Mouse (Mus musculus) hindbrain, embryonic 15.5 days (tissue): ENCODE data around the gene Mrps35. TPM values are rescaled to one million over a fixed set of nuclear protein-coding genes. Genes with fewer than 3 reads are reported as not detected.

ENCODE experiments used
- ATAC-seq: fragments of 200-750 bp; cut with Nextera tagmentation; 2 replicates; pipeline ENCODE4 v1.8.0; 2017; ENCODE audit warnings: low read depth, moderate number of reproducible peaks, moderate TSS enrichment; ENCODE audit not compliant: low FRiP score
- H3K27ac ChIP-seq: fragments of 300-500 bp; sonication (generic); replicated peaks from 2 replicates; pipeline ENCODE4 v1.5.1; 2015; ENCODE audit warnings: mild to moderate bottlenecking, inconsistent platforms
- H3K27me3 ChIP-seq: fragments of 300-500 bp; sonication (generic); 2 replicates; pipeline ENCODE4 v1.6.1; 2015; ENCODE audit warnings: control low read depth, inconsistent platforms
- H3K36me3 ChIP-seq: fragments of 300-500 bp; sonication (generic); 2 replicates; pipeline ENCODE4 v1.6.1; 2015; ENCODE audit warnings: control low read depth, inconsistent platforms
- H3K4me1 ChIP-seq: fragments of 300-500 bp; sonication (generic); replicated peaks from 2 replicates; pipeline ENCODE4 v1.6.1; 2015; ENCODE audit warnings: control low read depth, inconsistent platforms
- H3K4me2 ChIP-seq: fragments of 300-500 bp; sonication (generic); 2 replicates; pipeline ENCODE4 v1.6.1; 2015; ENCODE audit warnings: moderate library complexity, mild to moderate bottlenecking, inconsistent platforms
- H3K4me3 ChIP-seq: fragments of 300-500 bp; sonication (generic); 2 replicates; pipeline ENCODE4 v1.5.1; 2015; ENCODE audit warnings: mild to moderate bottlenecking, inconsistent platforms
- H3K9ac ChIP-seq: fragments of 300-500 bp; sonication (generic); 2 replicates; pipeline ENCODE4 v1.6.1; 2015; ENCODE audit warnings: inconsistent platforms
- H3K9me3 ChIP-seq: fragments of 300-500 bp; sonication (generic); 2 replicates; pipeline ENCODE4 v1.6.1; 2016; ENCODE audit warnings: control low read depth, inconsistent platforms
- WGBS: fragments of 180-500 bp; shearing (Covaris S2); methylation state at CpG from one replicate; pipeline ENCODE4 v1.1.7; 2015; 5-methylcytosine and 5-hydroxymethylcytosine counted together
- polyA plus RNA-seq: library from polyadenylated mRNA; unstranded; fragments of >200 nt; fragmentation: Nextera tagmentation; extraction: Ambion mirVana; gene quantifications from 2 replicates; pipeline ENCODE4 v1.2.1, GENCODE M21; 2015

Gene Mrps35
- polyA plus RNA-seq, 1 experiment from 2014 or later, result 75.4 TPM

DNA sequence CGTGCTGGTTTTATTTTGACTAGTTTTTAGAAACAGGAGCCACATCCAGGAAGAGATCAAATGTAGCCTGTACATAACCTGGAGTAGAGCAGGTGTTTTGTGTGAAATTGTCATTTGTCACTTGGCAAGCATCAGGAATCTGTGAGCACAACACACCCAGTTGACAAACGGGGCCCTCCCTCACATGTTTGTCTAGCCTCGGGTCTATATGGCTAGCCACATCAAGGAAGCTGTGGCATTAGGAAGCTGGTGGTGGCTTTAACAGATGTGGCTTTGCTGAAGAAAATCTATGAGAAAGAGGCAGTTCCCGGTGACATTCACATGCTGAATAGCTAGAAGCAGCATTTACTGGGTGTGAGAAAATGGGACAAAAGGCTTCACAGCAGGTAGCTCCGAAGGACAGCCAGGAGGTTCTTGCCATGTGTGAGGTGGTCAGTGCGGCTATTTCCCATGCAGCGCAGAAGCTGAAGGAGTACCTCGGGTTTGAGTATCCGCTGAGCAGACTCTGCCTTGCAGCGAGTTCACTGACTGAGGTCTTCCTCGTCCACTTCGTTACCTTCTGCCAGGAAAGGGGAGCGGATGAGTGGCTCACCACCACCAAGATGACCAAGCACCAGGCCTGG is 10.2 kb upstream of the Mrps35 start, which contains the start of gene Rep15:
TSS of gene Rep15 (plus strand) at position 282 of the 623 bp plus-strand sequence.
- H3K36me3 ChIP-seq, result no peaks in the 10 kb centered on the region
- H3K9ac ChIP-seq, result no peak within 1 kb of the TSS
- 30% methylated on average over 13 of the region's 13 CpGs for WGBS
- ATAC-seq, result no peak
- H3K27me3 ChIP-seq, result no peaks in the 10 kb centered on the region
- H3K27ac ChIP-seq, result no peak within 1 kb of the TSS
- no peak within 1 kb of the TSS for H3K4me3 ChIP-seq
- H3K4me2 ChIP-seq, result no peak within 1 kb of the TSS
- no peaks in the 10 kb centered on the region for H3K9me3 ChIP-seq
- H3K4me1 ChIP-seq, result no peaks in the 10 kb centered on the region

DNA sequence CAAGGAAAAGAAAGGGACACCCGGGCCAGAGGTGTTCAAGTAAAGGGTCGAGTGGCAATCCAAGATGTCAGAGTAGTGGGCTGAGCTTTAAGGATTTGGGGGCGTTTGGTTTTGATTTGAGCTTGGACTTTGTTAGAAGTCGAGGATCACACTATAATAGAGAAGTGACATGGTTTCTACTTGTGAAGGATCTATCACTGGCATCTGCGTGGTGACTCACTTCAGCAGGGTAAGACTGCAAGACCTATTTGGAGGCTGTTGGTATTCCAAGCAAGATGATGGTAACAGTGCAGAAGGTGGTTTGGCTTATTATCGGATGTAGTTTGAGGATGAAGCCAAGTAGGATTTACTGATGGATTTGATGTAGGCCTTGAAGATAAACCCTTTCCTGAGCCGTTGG is 1.1 kb downstream of the Mrps35 start:
- 63% methylated on average over 7 of the region's 7 CpGs for WGBS
- Histone ChIP-seq H3K9ac (peak overlapping the region; percentile 94), H3K4me1 (peaks cover 18% of the 10 kb centered on the region), H3K4me3 (peak overlapping the region; percentile 97), H3K4me2 (peak overlapping the region; percentile 85), H3K27me3 (0 out of 2 replicates have a peak, but pooled peaks cover 7% of the 10 kb centered on the region), H3K27ac (no peak overlapping the region), H3K9me3 (no peaks in the 10 kb centered on the region), H3K36me3 (peaks cover 24% of the 10 kb centered on the region)
- no peak for ATAC-seq

DNA sequence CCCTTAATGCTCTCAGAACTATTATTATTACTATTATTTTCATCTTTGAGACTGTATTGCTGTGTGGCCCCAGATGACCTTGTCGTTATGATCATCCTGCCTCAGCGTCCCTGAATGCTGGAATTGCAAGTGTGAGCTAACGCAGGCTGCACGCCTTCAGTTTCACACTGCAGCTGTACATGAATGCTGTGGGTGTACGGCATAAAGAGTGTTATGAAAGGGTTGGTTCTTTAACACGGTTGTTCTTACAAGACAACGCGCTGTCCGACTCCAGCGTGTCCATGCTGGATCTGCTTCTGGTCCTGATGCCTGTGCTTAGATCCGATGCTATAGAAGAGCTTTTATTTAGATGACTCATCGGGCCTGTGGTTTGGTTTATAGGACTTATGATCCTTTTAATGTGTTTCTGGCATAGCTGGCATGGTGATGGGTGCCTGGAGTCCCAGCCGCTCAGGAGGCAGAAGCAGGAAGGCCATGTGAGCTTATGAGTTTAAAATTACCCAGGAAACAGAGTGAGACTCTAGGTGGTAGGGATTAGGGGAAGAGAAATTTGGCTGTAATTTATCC is 6.8 kb downstream of the Mrps35 start:
- Histone ChIP-seq H3K27ac (no peak overlapping the region), H3K27me3 (no peaks in the 10 kb centered on the region), H3K9me3 (no peaks in the 10 kb centered on the region), H3K4me3 (no peak overlapping the region), H3K4me1 (no peaks in the 10 kb centered on the region), H3K9ac (no peak overlapping the region), H3K4me2 (no peak overlapping the region), H3K36me3 (peaks cover 54% of the 10 kb centered on the region)
- 97% methylated on average over 13 of the region's 13 CpGs for WGBS
- ATAC-seq, result no peak

DNA sequence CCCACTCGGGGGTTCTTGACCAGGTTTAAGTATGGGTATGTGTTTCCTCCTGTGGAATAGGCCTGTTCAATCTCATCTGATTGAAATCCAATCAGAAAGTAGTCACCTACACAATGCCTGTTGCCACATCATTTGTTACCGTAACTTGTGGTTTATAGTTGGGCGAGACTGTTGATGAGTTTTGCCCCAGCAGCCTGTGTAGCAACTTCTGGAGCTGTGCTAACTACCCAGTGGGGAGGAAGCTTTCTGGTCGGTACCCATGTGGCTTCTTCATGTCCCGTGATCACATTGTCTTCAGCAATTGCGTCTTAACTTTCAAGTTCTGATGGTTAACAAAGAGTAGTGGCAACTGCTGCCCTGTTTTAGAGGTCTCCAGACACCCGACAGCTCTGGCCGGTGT is 9.1 kb downstream of the Mrps35 start:
- Histone ChIP-seq H3K36me3 (peaks cover 56% of the 10 kb centered on the region), H3K4me3 (no peak overlapping the region), H3K27ac (no peak overlapping the region), H3K4me2 (no peak overlapping the region), H3K9ac (no peak overlapping the region), H3K27me3 (no peaks in the 10 kb centered on the region), H3K4me1 (no peaks in the 10 kb centered on the region), H3K9me3 (no peaks in the 10 kb centered on the region)
- 95% methylated on average over 8 of the region's 8 CpGs for WGBS
- ATAC-seq, result no peak

DNA sequence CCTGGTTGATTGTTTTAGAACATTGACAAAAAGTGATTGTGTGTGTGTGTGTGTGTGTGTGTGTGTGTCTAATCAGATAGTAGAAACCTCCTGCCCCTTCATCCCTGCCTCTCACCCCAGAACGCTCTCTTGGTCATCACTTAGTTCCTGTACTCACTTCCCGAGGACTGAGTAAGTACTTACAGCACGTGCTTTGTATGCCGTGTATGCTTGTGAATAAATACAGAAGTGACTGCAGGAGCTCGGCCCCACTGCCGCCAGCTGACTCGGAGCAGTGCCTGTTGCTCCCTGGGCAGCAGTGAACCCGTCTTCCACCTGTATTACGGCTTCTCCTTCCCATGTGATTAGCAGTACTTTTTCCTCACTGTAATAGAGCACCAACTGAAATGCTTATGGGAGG is 9.9 kb downstream of the Mrps35 start:
- Histone ChIP-seq H3K27me3 (no peaks in the 10 kb centered on the region), H3K4me3 (no peak overlapping the region), H3K9me3 (no peaks in the 10 kb centered on the region), H3K9ac (no peak overlapping the region), H3K27ac (no peak overlapping the region), H3K36me3 (peaks cover 51% of the 10 kb centered on the region), H3K4me1 (no peaks in the 10 kb centered on the region), H3K4me2 (no peak overlapping the region)
- ATAC-seq, result no peak
- WGBS, result 95% methylated on average over 9 of the region's 9 CpGs

DNA sequence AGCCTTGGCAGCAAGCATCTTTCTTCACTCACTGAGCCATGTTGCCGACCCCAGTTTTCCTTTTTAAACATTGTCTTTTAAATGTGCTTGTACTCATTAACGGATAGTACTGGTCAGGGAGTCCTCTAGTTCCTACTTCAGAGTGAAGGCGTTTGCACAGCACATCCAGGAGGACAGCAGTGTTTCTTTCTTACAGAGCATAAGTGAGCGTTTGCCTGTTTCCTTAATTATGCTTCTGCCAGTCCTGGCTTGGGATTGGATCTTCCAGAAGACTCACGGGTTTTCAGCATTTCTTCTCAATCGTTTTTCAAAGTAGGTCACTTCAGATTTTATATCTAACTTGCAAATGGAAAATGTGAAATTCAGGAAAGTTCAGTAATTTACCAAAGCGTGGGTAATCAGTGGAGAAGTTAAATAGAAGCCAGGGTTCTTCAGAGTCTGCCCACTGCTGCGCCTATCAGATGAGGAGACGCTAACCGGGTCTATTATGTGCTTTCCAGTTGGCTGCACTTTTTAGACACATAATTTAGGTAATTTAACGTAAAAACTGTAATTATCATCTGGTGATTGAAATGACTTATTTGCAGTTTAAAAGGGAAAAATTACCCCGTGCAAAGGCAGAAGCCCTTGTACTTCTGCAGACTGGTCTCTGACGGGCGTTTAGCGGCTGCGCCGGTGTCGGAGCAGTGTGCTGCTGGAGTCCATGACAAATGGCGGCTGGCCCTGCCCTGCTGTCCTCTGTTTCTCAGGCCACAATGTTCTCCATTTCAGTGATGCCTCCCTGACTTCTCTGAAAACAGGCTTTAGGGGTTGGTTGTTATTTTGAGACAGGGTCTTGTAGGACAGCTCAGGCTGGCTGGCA is 11.5 kb downstream of the Mrps35 start:
- H3K4me2 ChIP-seq, result no peak overlapping the region
- no peaks in the 10 kb centered on the region for H3K27me3 ChIP-seq
- H3K36me3 ChIP-seq, result peaks cover 41% of the 10 kb centered on the region
- H3K4me1 ChIP-seq, result no peaks in the 10 kb centered on the region
- WGBS, result 83% methylated on average over 19 of the region's 19 CpGs
- no peak for ATAC-seq
- H3K27ac ChIP-seq, result no peak overlapping the region
- H3K9me3 ChIP-seq, result no peaks in the 10 kb centered on the region
- H3K4me3 ChIP-seq, result no peak overlapping the region
- no peak overlapping the region for H3K9ac ChIP-seq

DNA sequence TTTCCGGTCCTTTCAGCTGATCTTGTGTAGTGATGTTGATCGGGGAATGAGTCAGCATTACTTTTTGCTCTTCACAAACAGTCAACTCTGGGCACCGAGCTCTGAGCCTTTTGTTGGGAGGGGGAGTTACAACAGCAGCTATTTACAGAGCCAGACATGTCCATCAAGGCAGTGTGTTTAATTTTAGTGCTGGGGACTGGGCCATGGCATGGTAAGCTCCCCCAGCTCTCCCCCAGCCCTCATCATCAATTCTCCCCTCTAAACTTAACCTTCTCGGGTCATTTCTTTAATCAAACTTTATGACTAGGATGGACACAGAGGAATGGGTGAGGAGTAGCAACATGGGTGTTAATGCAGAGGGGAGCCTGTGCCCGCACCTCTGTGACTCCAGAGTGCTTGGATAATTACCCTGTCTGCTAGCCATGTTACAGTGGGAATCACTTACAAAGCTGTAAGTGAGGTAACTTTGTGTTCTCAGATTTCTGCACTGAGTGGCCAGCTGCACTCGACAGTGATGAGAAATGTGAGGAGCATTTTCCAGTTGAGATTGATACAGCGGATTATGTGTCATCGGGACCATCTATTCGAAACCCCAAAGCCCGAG is 12.9 kb downstream of the Mrps35 start:
- H3K9me3 ChIP-seq, result no peaks in the 10 kb centered on the region
- WGBS, result 90% methylated on average over 10 of the region's 10 CpGs
- H3K4me3 ChIP-seq, result no peak overlapping the region
- no peak overlapping the region for H3K27ac ChIP-seq
- H3K4me1 ChIP-seq, result no peaks in the 10 kb centered on the region
- H3K36me3 ChIP-seq, result peaks cover 35% of the 10 kb centered on the region
- no peak overlapping the region for H3K4me2 ChIP-seq
- no peaks in the 10 kb centered on the region for H3K27me3 ChIP-seq
- no peak for ATAC-seq
- H3K9ac ChIP-seq, result no peak overlapping the region

DNA sequence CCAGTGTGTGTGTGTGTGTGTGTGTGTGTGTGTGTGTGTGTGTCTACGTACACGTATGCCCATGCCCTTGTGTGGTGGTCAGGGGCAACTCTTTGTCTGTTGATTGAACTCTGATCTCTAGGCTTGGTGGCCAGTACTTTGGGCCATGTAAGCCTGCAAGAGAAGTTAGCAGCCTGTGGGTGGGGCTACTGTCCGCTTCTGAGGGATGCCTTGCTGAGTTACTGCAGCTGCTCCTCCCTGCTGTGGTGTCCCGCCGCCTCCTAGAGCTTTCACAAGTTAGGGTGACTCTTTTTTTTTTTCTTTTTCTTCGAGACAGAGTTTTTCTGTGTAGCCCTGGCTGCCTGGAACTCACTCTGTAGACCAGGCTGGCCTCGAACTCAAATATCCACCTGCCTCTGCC is 16.8 kb downstream of the Mrps35 start:
- no peak overlapping the region for H3K27ac ChIP-seq
- H3K36me3 ChIP-seq, result peaks cover 40% of the 10 kb centered on the region
- WGBS, result 71% methylated on average over 7 of the region's 7 CpGs

DNA sequence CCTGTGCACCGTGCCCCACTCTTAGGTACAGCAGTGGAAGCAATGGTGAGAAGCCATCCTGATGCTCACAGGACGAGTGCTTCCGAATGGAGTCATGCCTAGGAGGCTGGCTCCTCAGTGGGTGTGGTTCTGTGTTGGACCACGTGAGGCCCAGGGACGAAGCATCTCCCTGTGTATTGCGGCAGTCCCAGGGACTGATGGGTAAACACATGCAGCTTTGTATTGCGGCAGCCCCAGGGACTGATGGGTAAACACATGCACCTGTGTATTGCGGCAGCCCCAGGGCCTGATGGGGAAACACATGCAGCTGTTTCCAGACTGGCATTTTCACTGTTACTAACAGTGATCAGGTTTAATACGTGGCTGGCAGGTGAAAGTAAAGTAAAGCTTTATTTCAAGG is 19.1 kb downstream of the Mrps35 start:
- Histone ChIP-seq H3K4me3 (no peak overlapping the region), H3K9ac (no peak overlapping the region), H3K4me1 (0 out of 2 replicates have a peak, but pooled peaks cover 2% of the 10 kb centered on the region), H3K36me3 (peaks cover 33% of the 10 kb centered on the region), H3K9me3 (no peaks in the 10 kb centered on the region), H3K27ac (no peak overlapping the region), H3K4me2 (no peak overlapping the region), H3K27me3 (no peaks in the 10 kb centered on the region)
- WGBS, result 77% methylated on average over 9 of the region's 9 CpGs
- peak; percentile 56; the same call in 1 of the 2 replicates for ATAC-seq

More for the DNA sequence above, 16.8 kb downstream of the Mrps35 start:
- no peak overlapping the region for H3K4me2 ChIP-seq
- H3K4me3 ChIP-seq, result no peak overlapping the region
- 0 out of 2 replicates have a peak, but pooled peaks cover 2% of the 10 kb centered on the region for H3K4me1 ChIP-seq
- no peaks in the 10 kb centered on the region for H3K27me3 ChIP-seq
- ATAC-seq, result no peak
- H3K9ac ChIP-seq, result no peak overlapping the region
- H3K9me3 ChIP-seq, result no peaks in the 10 kb centered on the region

DNA sequence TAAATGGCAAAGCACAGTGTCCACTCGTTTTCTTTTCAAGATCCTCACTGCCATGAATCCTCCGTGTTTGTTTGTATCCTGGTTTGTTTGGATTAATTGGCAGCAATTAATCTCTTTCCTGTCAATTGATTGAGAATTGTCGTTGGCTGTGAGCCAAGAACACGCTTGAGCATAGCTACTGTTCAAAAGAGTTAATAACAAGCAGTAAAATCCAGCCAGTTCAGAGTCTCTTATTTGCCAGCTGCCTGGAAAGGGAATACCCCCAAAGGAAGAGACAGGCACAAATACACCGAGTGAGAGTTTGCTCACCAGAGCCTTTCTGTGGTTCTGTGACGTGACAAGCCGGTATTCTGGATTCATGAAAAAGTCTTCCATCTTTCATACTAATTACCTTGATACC is 19.5 kb downstream of the Mrps35 start:
- H3K4me3 ChIP-seq, result no peak overlapping the region
- no peak overlapping the region for H3K9ac ChIP-seq
- no peaks in the 10 kb centered on the region for H3K9me3 ChIP-seq
- WGBS, result 61% methylated on average over 7 of the region's 7 CpGs
- no peak overlapping the region for H3K4me2 ChIP-seq
- no peaks in the 10 kb centered on the region for H3K27me3 ChIP-seq
- 0 out of 2 replicates have a peak, but pooled peaks cover 2% of the 10 kb centered on the region for H3K4me1 ChIP-seq
- no peak for ATAC-seq
- no peak overlapping the region for H3K27ac ChIP-seq
- H3K36me3 ChIP-seq, result peaks cover 36% of the 10 kb centered on the region

DNA sequence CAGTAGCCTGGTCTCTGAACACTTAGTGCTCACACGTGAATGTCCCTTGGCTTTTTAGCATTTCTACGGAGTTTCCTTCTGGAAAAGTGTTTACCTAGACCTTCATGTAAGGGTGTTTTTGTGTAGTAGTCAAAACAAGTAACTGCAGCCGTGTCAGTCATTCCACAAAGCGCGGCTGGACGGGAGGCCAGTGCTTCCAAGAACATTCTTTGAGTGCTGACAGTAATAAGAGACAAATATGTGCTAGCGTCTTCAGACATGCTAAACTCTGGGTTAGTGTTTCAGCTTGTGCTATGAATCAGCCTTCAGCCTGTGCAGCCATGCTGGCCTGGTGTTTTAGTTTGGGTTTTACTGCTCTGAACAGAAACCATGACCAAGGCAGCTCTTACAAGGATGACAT is 20.1 kb downstream of the Mrps35 start:
- Histone ChIP-seq H3K4me1 (0 out of 2 replicates have a peak, but pooled peaks cover 2% of the 10 kb centered on the region), H3K4me3 (no peak overlapping the region), H3K9ac (no peak overlapping the region), H3K27me3 (no peaks in the 10 kb centered on the region), H3K9me3 (no peaks in the 10 kb centered on the region), H3K4me2 (no peak overlapping the region), H3K27ac (no peak overlapping the region), H3K36me3 (peaks cover 42% of the 10 kb centered on the region)
- WGBS, result 88% methylated on average over 7 of the region's 7 CpGs
- ATAC-seq, result no peak
